In the genomic region with DNA sequence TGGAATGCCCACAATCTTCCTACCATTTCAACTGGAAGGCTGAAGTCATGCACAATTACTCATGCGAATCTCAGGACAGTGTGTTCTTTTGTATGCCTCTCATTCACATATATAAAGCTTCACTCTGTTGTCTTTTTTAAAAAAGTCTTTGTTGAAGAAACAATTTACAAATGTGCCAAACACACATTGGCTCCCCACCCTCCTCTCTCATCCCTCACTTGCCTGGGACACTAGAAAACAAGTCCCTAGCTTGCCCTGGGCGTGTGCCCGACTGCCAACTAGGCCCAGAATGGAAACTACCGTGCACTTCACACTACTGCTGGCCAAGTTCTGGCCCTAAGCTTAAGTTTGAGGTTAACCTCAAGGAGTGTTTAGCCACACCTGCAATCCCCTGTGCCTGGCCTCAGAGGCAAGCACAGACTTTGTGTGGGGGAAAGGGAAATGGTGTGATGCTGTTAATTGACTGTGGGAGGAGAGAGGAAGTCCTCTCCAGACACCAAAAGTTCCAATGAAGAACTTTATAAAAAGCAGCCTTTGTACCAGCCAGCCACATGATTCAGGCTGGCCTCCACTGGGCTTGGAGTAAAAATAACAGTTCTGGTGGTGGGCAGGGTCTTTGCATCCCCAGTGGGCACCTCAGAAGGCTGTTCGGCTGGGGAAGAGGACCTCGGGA, we compare ENCODE assay signal across 8 mouse cellular contexts.
DNase-seq lines count a peak whose midpoint lies in the region; ATAC-seq and TF ChIP-seq lines count a peak whose summit lies in the region.

No protein-coding gene starts in this region.

- peak; percentile 51 for DNase-seq in adrenal gland, postnatal 10 days
- no peak for DNase-seq in adrenal gland, adult 18-20 months (ENCODE audit: low spot score in 2 of 2)
- DNase-seq in CD4-positive helper T cell, adult 2 months (ENCODE audit: low read depth, low spot score): peak; percentile 76
- DNase-seq in left cerebral cortex, postnatal 25 days (ENCODE audit: low spot score in 2 of 2): peak; percentile 18 to 73
- DNase-seq in forebrain, postnatal 0 days: no peak
- no peak for DNase-seq in cerebellum, adult 18-20 months

- H3K36me3 ChIP-seq in heart, embryonic 12.5 days: no peaks in the 10 kb centered on the region
- no peaks in the 10 kb centered on the region for H3K36me3 ChIP-seq in forebrain, postnatal 0 days (ENCODE audit: insufficient read depth)

- no peaks in the 10 kb centered on the region for H3K27me3 ChIP-seq in heart, embryonic 12.5 days (replicated peaks)
- H3K27me3 ChIP-seq in forebrain, postnatal 0 days (ENCODE audit: insufficient read depth, low read length): no peaks in the 10 kb centered on the region

- intact Hi-C loops in left cerebral cortex, postnatal 25 days (cut with DNase I): no loop called here

- H3K4me1 ChIP-seq in heart, embryonic 12.5 days (replicated peaks): peaks cover 25% of the 10 kb centered on the region
- H3K4me1 ChIP-seq in forebrain, postnatal 0 days (ENCODE audit: insufficient read depth): no peaks in the 10 kb centered on the region

- ATAC-seq in heart, embryonic 12.5 days (ENCODE audit: insufficient number of reproducible peaks, low FRiP score): no peak
- peak; percentile 16 for ATAC-seq in megakaryocyte-erythroid progenitor cell, adult 5-6 weeks (replicated peaks; ENCODE audit: low FRiP score, low TSS enrichment, poor library complexity, severe bottlenecking)
- no peak for ATAC-seq in forebrain, postnatal 0 days

- WGBS in heart, embryonic 12.5 days: 58% methylated on average over 6 of the region's 6 CpGs
- 73% methylated on average over 6 of the region's 6 CpGs for WGBS in forebrain, postnatal 0 days

- no peaks in the 10 kb centered on the region for H3K9me3 ChIP-seq in heart, embryonic 12.5 days (replicated peaks)
- H3K9me3 ChIP-seq in forebrain, postnatal 0 days (ENCODE audit: low read length): no peaks in the 10 kb centered on the region

- H3K4me2 ChIP-seq in heart, embryonic 12.5 days: peak overlapping the region; percentile 40
- H3K4me2 ChIP-seq in forebrain, postnatal 0 days (ENCODE audit: low read depth): no peak overlapping the region

- H3K9ac ChIP-seq in heart, embryonic 12.5 days: 0 out of 2 replicates have a peak overlapping the region, but pooled peaks have one; percentile 0
- no peak overlapping the region for H3K9ac ChIP-seq in forebrain, postnatal 0 days

- TF ChIP-seq CTCF in forebrain, postnatal 0 days (IDR thresholded peaks at IDR 0.05; ENCODE audit: low read depth): no peak

- H3K4me3 ChIP-seq in heart, embryonic 12.5 days: no peak overlapping the region
- H3K4me3 ChIP-seq in forebrain, postnatal 0 days (ENCODE audit: low read depth, low read length): no peak overlapping the region

- H3K27ac ChIP-seq in heart, embryonic 12.5 days (ENCODE audit: poor library complexity, severe bottlenecking): no peak overlapping the region
- H3K27ac ChIP-seq in forebrain, postnatal 0 days (ENCODE audit: low read depth, low read length): no peak overlapping the region

Comparison
In these comparisons a context has a peak if more than half of its experiments do, and no peak if none do; other contexts are left out.
1. DNase-seq: peak in adrenal gland, postnatal 10 days (single experiment), CD4-positive helper T cell, adult 2 months (single experiment) and left cerebral cortex, postnatal 25 days (2 of 2); none in adrenal gland, adult 18-20 months (0 of 2), forebrain, postnatal 0 days (single experiment) and cerebellum, adult 18-20 months (0 of 2).